Mouse (Mus musculus): ENCODE data around the gene Hspa1l. TPM values are rescaled to one million over a fixed set of nuclear protein-coding genes. Genes with fewer than 3 reads are reported as not detected.

Gene Hspa1l
- polyA plus RNA-seq, 1 experiment from 2014 or later: 0.55 TPM

- Histone ChIP-seq H3K4me3 (ENCODE audit: low read length) (no peak overlapping the region), H3K4me2 (ENCODE audit: low read depth, low read length) (no peak overlapping the region), H3K27ac (ENCODE audit: low read length) (no peak overlapping the region), H3K4me1 (replicated peaks; ENCODE audit: control insufficient read depth, insufficient read depth, low read length) (peaks cover 6% of the 10 kb centered on the region), H3K9me3 (ENCODE audit: control insufficient read depth, low read length) (no peaks in the 10 kb centered on the region), H3K27me3 (ENCODE audit: control insufficient read depth, insufficient read depth, low read depth, low read length) (no peaks in the 10 kb centered on the region), H3K36me3 (ENCODE audit: control insufficient read depth, insufficient read depth, low read length) (no peaks in the 10 kb centered on the region), H3K9ac (ENCODE audit: low read length) (no peak overlapping the region; the same call in 1 of the 2 replicates)
- 71% methylated on average over 4 of the region's 4 CpGs for WGBS
- ATAC-seq (ENCODE audit: low read depth): no peak
Observed at GRCm38 (mm10) chr17:35023756-35024155, 51.3 kb downstream of the Hspa1l start.

- no peak for ATAC-seq (ENCODE audit: low read depth)
- Histone ChIP-seq H3K9ac (ENCODE audit: low read length) (peak overlapping the region; percentile 24; the same call in 1 of the 2 replicates), H3K36me3 (ENCODE audit: control insufficient read depth, insufficient read depth, low read length) (no peaks in the 10 kb centered on the region), H3K9me3 (ENCODE audit: control insufficient read depth, low read length) (no peaks in the 10 kb centered on the region), H3K4me1 (replicated peaks; ENCODE audit: control insufficient read depth, insufficient read depth, low read length) (peaks cover 6% of the 10 kb centered on the region), H3K4me2 (ENCODE audit: low read depth, low read length) (no peak overlapping the region), H3K4me3 (ENCODE audit: low read length) (no peak overlapping the region), H3K27ac (ENCODE audit: low read length) (no peak overlapping the region), H3K27me3 (ENCODE audit: control insufficient read depth, insufficient read depth, low read depth, low read length) (no peaks in the 10 kb centered on the region)
- WGBS: 55% methylated on average over 13 of the region's 13 CpGs
Observed at GRCm38 (mm10) chr17:35024261-35024660, 51.8 kb downstream of the Hspa1l start.

- no peak overlapping the region for H3K4me3 ChIP-seq (ENCODE audit: low read length)
- H3K27me3 ChIP-seq (ENCODE audit: control insufficient read depth, insufficient read depth, low read depth, low read length): no peaks in the 10 kb centered on the region
- no peak overlapping the region for H3K27ac ChIP-seq (ENCODE audit: low read length)
- no peaks in the 10 kb centered on the region for H3K36me3 ChIP-seq (ENCODE audit: control insufficient read depth, insufficient read depth, low read length)
- ATAC-seq (ENCODE audit: low read depth): no peak
- no peak overlapping the region for H3K4me2 ChIP-seq (ENCODE audit: low read depth, low read length)
- no peaks in the 10 kb centered on the region for H3K9me3 ChIP-seq (ENCODE audit: control insufficient read depth, low read length)
- H3K4me1 ChIP-seq (replicated peaks; ENCODE audit: control insufficient read depth, insufficient read depth, low read length): peaks cover 6% of the 10 kb centered on the region
- no peak overlapping the region for H3K9ac ChIP-seq (ENCODE audit: low read length)
- 42% methylated on average over 8 of the region's 10 CpGs for WGBS
Observed at GRCm38 (mm10) chr17:35024691-35025488, 52.4 kb downstream of the Hspa1l start.

- H3K9ac ChIP-seq (ENCODE audit: low read length): no peak overlapping the region
Observed at GRCm38 (mm10) chr17:35026206-35026605, 53.7 kb downstream of the Hspa1l start.

GRCm38 (mm10) chr17:35027277-35028068, 55.0 kb downstream of the Hspa1l start, which contains the start of gene Sapcd1:
TSS of gene Sapcd1 (minus strand) at chr17:35028016.
- peak; percentile 57 for ATAC-seq (ENCODE audit: low read depth)
- Histone ChIP-seq H3K4me1 (replicated peaks; ENCODE audit: control insufficient read depth, insufficient read depth, low read length) (peaks cover 6% of the 10 kb centered on the region), H3K27ac (ENCODE audit: low read length) (peak within 1 kb of the TSS; percentile 26), H3K4me2 (ENCODE audit: low read depth, low read length) (peak within 1 kb of the TSS; percentile 18; the same call in 1 of the 2 replicates), H3K36me3 (ENCODE audit: control insufficient read depth, insufficient read depth, low read length) (no peaks in the 10 kb centered on the region), H3K9me3 (ENCODE audit: control insufficient read depth, low read length) (no peaks in the 10 kb centered on the region), H3K27me3 (ENCODE audit: control insufficient read depth, insufficient read depth, low read depth, low read length) (no peaks in the 10 kb centered on the region), H3K4me3 (ENCODE audit: low read length) (no peak within 1 kb of the TSS), H3K9ac (ENCODE audit: low read length) (peak within 1 kb of the TSS; percentile 47)
- 37% methylated on average over 13 of the region's 13 CpGs for WGBS

More at GRCm38 (mm10) chr17:35026206-35026605, 53.7 kb downstream of the Hspa1l start:
- Histone ChIP-seq H3K27me3 (ENCODE audit: control insufficient read depth, insufficient read depth, low read depth, low read length) (no peaks in the 10 kb centered on the region), H3K4me2 (ENCODE audit: low read depth, low read length) (no peak overlapping the region), H3K27ac (ENCODE audit: low read length) (no peak overlapping the region), H3K4me1 (replicated peaks; ENCODE audit: control insufficient read depth, insufficient read depth, low read length) (peaks cover 6% of the 10 kb centered on the region), H3K9me3 (ENCODE audit: control insufficient read depth, low read length) (no peaks in the 10 kb centered on the region), H3K4me3 (ENCODE audit: low read length) (no peak overlapping the region), H3K36me3 (ENCODE audit: control insufficient read depth, insufficient read depth, low read length) (no peaks in the 10 kb centered on the region)
- 74% methylated on average over 5 of the region's 5 CpGs for WGBS
- no peak for ATAC-seq (ENCODE audit: low read depth)

- Histone ChIP-seq H3K27ac (ENCODE audit: low read length) (no peak overlapping the region), H3K4me2 (ENCODE audit: low read depth, low read length) (no peak overlapping the region), H3K9ac (ENCODE audit: low read length) (no peak overlapping the region), H3K27me3 (ENCODE audit: control insufficient read depth, insufficient read depth, low read depth, low read length) (no peaks in the 10 kb centered on the region), H3K36me3 (ENCODE audit: control insufficient read depth, insufficient read depth, low read length) (no peaks in the 10 kb centered on the region), H3K4me1 (replicated peaks; ENCODE audit: control insufficient read depth, insufficient read depth, low read length) (peaks cover 6% of the 10 kb centered on the region), H3K9me3 (ENCODE audit: control insufficient read depth, low read length) (no peaks in the 10 kb centered on the region), H3K4me3 (ENCODE audit: low read length) (no peak overlapping the region)
- 74% methylated on average over 2 of the region's 2 CpGs for WGBS
- ATAC-seq (ENCODE audit: low read depth): no peak
Observed at GRCm38 (mm10) chr17:35028315-35028714, 55.8 kb downstream of the Hspa1l start.

Other genes starting within 250 kb of the Hspa1l start
- gene C4b, start 228.8 kb upstream of the Hspa1l start, polyA plus RNA-seq (2015; fragmentation: Nextera tagmentation; extraction: Ambion mirVana): 0.14 and 0.70 TPM in 2 replicates
- gene Cyp21a1, start 168.1 kb upstream of the Hspa1l start, polyA plus RNA-seq (2015; fragmentation: Nextera tagmentation; extraction: Ambion mirVana): not detected in 2 replicates
- 30.7 and 31.2 TPM in 2 replicates for gene Stk19, start 135.8 kb upstream of the Hspa1l start, polyA plus RNA-seq (2015; fragmentation: Nextera tagmentation; extraction: Ambion mirVana)
- gene Dxo, start 135.7 kb upstream of the Hspa1l start, polyA plus RNA-seq (2015; fragmentation: Nextera tagmentation; extraction: Ambion mirVana): 61.4 and 65.0 TPM in 2 replicates
- 47.8 and 49.9 TPM in 2 replicates for gene Skiv2l, start 122.5 kb upstream of the Hspa1l start, polyA plus RNA-seq (2015; fragmentation: Nextera tagmentation; extraction: Ambion mirVana)
- 94.4 and 96.0 TPM in 2 replicates for gene Nelfe, start 122.3 kb upstream of the Hspa1l start, polyA plus RNA-seq (2015; fragmentation: Nextera tagmentation; extraction: Ambion mirVana)
- 1.8 and 7.3 TPM in 2 replicates for gene Cfb, start 110.2 kb upstream of the Hspa1l start, polyA plus RNA-seq (2015; fragmentation: Nextera tagmentation; extraction: Ambion mirVana)
- 2.3 and 2.5 TPM in 2 replicates for gene Zbtb12, start 93.2 kb upstream of the Hspa1l start, polyA plus RNA-seq (2015; fragmentation: Nextera tagmentation; extraction: Ambion mirVana)
- gene Gm20547, start 90.7 kb upstream of the Hspa1l start, polyA plus RNA-seq (2015; fragmentation: Nextera tagmentation; extraction: Ambion mirVana): not detected in 2 replicates
- 3.2 and 4.8 TPM in 2 replicates for gene C2, start 74.4 kb upstream of the Hspa1l start, polyA plus RNA-seq (2015; fragmentation: Nextera tagmentation; extraction: Ambion mirVana)
- gene Ehmt2, start 74.2 kb upstream of the Hspa1l start, polyA plus RNA-seq (2015; fragmentation: Nextera tagmentation; extraction: Ambion mirVana): 58.2 and 62.2 TPM in 2 replicates
- gene Slc44a4, start 58.2 kb upstream of the Hspa1l start, polyA plus RNA-seq (2015; fragmentation: Nextera tagmentation; extraction: Ambion mirVana): 1.5 and 1.9 TPM in 2 replicates
- 19.0 and 20.4 TPM in 2 replicates for gene Neu1, start 41.5 kb upstream of the Hspa1l start, polyA plus RNA-seq (2015; fragmentation: Nextera tagmentation; extraction: Ambion mirVana)
- 0.10 and 0.19 TPM in 2 replicates for gene Hspa1b, start 13.5 kb upstream of the Hspa1l start, polyA plus RNA-seq (2015; fragmentation: Nextera tagmentation; extraction: Ambion mirVana)
- 1.2 TPM in 1 of 2 replicates, not detected in the other for gene Gm20481, start 2.8 kb upstream of the Hspa1l start, polyA plus RNA-seq (2015; fragmentation: Nextera tagmentation; extraction: Ambion mirVana)
- gene Hspa1a, start 547 bp upstream of the Hspa1l start, polyA plus RNA-seq (2015; fragmentation: Nextera tagmentation; extraction: Ambion mirVana): 4.4 and 4.8 TPM in 2 replicates
- 178 and 189 TPM in 2 replicates for gene Lsm2, start 9.2 kb downstream of the Hspa1l start, polyA plus RNA-seq (2015; fragmentation: Nextera tagmentation; extraction: Ambion mirVana)
- gene Vars, start 28.3 kb downstream of the Hspa1l start, polyA plus RNA-seq (2015; fragmentation: Nextera tagmentation; extraction: Ambion mirVana): 88.0 and 96.2 TPM in 2 replicates
- gene Vwa7, start 43.9 kb downstream of the Hspa1l start, polyA plus RNA-seq (2015; fragmentation: Nextera tagmentation; extraction: Ambion mirVana): 0.14 and 0.25 TPM in 2 replicates
- 4.3 and 4.6 TPM in 2 replicates for gene Sapcd1, start 55.3 kb downstream of the Hspa1l start, polyA plus RNA-seq (2015; fragmentation: Nextera tagmentation; extraction: Ambion mirVana)
- gene Msh5, start 74.0 kb downstream of the Hspa1l start, polyA plus RNA-seq (2015; fragmentation: Nextera tagmentation; extraction: Ambion mirVana): 4.7 and 4.9 TPM in 2 replicates
- gene Clic1, start 77.3 kb downstream of the Hspa1l start, polyA plus RNA-seq (2015; fragmentation: Nextera tagmentation; extraction: Ambion mirVana): 298 and 322 TPM in 2 replicates
- 305 and 309 TPM in 2 replicates for gene Ddah2, start 86.3 kb downstream of the Hspa1l start, polyA plus RNA-seq (2015; fragmentation: Nextera tagmentation; extraction: Ambion mirVana)
- gene Ly6g6c, start 92.7 kb downstream of the Hspa1l start, polyA plus RNA-seq (2015; fragmentation: Nextera tagmentation; extraction: Ambion mirVana): 0.53 and 0.97 TPM in 2 replicates
- 1.1 and 1.2 TPM in 2 replicates for gene Mpig6b, start 93.5 kb downstream of the Hspa1l start, polyA plus RNA-seq (2015; fragmentation: Nextera tagmentation; extraction: Ambion mirVana)
- gene Ly6g6e, start 104.2 kb downstream of the Hspa1l start, polyA plus RNA-seq (2015; fragmentation: Nextera tagmentation; extraction: Ambion mirVana): 1.8 and 2.3 TPM in 2 replicates
- gene Ly6g6d, start 105.4 kb downstream of the Hspa1l start, polyA plus RNA-seq (2015; fragmentation: Nextera tagmentation; extraction: Ambion mirVana): 7.0 and 9.0 TPM in 2 replicates
- 0.31 and 0.79 TPM in 2 replicates for gene Ly6g6f, start 112.9 kb downstream of the Hspa1l start, polyA plus RNA-seq (2015; fragmentation: Nextera tagmentation; extraction: Ambion mirVana)
- 98.3 and 100 TPM in 2 replicates for gene Abhd16a, start 116.6 kb downstream of the Hspa1l start, polyA plus RNA-seq (2015; fragmentation: Nextera tagmentation; extraction: Ambion mirVana)
- gene Ly6g5c, start 135.6 kb downstream of the Hspa1l start, polyA plus RNA-seq (2015; fragmentation: Nextera tagmentation; extraction: Ambion mirVana): not detected in 2 replicates
- gene Ly6g5b, start 142.7 kb downstream of the Hspa1l start, polyA plus RNA-seq (2015; fragmentation: Nextera tagmentation; extraction: Ambion mirVana): 0.60 and 1.1 TPM in 2 replicates
- gene Gpank1, start 148.8 kb downstream of the Hspa1l start, polyA plus RNA-seq (2015; fragmentation: Nextera tagmentation; extraction: Ambion mirVana): 18.3 and 19.7 TPM in 2 replicates
- gene Csnk2b, start 149.3 kb downstream of the Hspa1l start, polyA plus RNA-seq (2015; fragmentation: Nextera tagmentation; extraction: Ambion mirVana): 242 and 248 TPM in 2 replicates
- 9.7 and 10.4 TPM in 2 replicates for gene D17H6S53E, start 153.7 kb downstream of the Hspa1l start, polyA plus RNA-seq (2015; fragmentation: Nextera tagmentation; extraction: Ambion mirVana)
- gene Apom, start 159.3 kb downstream of the Hspa1l start, polyA plus RNA-seq (2015; fragmentation: Nextera tagmentation; extraction: Ambion mirVana): 1.4 and 13.6 TPM in 2 replicates
- gene Bag6, start 162.5 kb downstream of the Hspa1l start, polyA plus RNA-seq (2015; fragmentation: Nextera tagmentation; extraction: Ambion mirVana): 46.3 and 54.9 TPM in 2 replicates
- gene Prrc2a, start 192.2 kb downstream of the Hspa1l start, polyA plus RNA-seq (2015; fragmentation: Nextera tagmentation; extraction: Ambion mirVana): 151 and 167 TPM in 2 replicates
- 7.3 and 8.0 TPM in 2 replicates for gene Aif1, start 203.4 kb downstream of the Hspa1l start, polyA plus RNA-seq (2015; fragmentation: Nextera tagmentation; extraction: Ambion mirVana)
- gene Lst1, start 215.7 kb downstream of the Hspa1l start, polyA plus RNA-seq (2015; fragmentation: Nextera tagmentation; extraction: Ambion mirVana): 11.3 and 12.4 TPM in 2 replicates
- gene Ltb, start 221.7 kb downstream of the Hspa1l start, polyA plus RNA-seq (2015; fragmentation: Nextera tagmentation; extraction: Ambion mirVana): 1.0 and 1.5 TPM in 2 replicates
- 0.09 and 0.24 TPM in 2 replicates for gene Tnf, start 229.3 kb downstream of the Hspa1l start, polyA plus RNA-seq (2015; fragmentation: Nextera tagmentation; extraction: Ambion mirVana)
- 0.30 TPM in 1 of 2 replicates, not detected in the other for gene Lta, start 232.6 kb downstream of the Hspa1l start, polyA plus RNA-seq (2015; fragmentation: Nextera tagmentation; extraction: Ambion mirVana)
- gene Gm16181, start 248.1 kb downstream of the Hspa1l start, polyA plus RNA-seq (2015; fragmentation: Nextera tagmentation; extraction: Ambion mirVana): 1.2 TPM in 1 of 2 replicates, not detected in the other

Measured in lung, embryonic 16.5 days (tissue).